Mouse (Mus musculus): ENCODE data around the gene Kcng4. TPM values are rescaled to one million over a fixed set of nuclear protein-coding genes. Genes with fewer than 3 reads are reported as not detected.

Gene Kcng4
- polyA plus RNA-seq, 1 experiment from 2014 or later, result not detected

GRCm38 (mm10) chr8:119627199-119627598 is 8.3 kb downstream of the Kcng4 start:
- H3K36me3 ChIP-seq (ENCODE audit: control insufficient read depth, insufficient read depth, low read length), result no peaks in the 10 kb centered on the region
- no peak overlapping the region for H3K27ac ChIP-seq (replicated peaks; ENCODE audit: low read depth, low read length)
- H3K9me3 ChIP-seq (ENCODE audit: control insufficient read depth, low read length), result no peaks in the 10 kb centered on the region
- no peak overlapping the region for H3K4me3 ChIP-seq (ENCODE audit: low read depth, low read length)
- no peak for ATAC-seq (ENCODE audit: insufficient number of reproducible peaks, low FRiP score, low TSS enrichment, low read depth)
- DNase-seq (ENCODE audit: low spot score), result no peak
- H3K4me1 ChIP-seq (ENCODE audit: control insufficient read depth, insufficient read depth, low read length), result peaks cover 10% of the 10 kb centered on the region
- no peak overlapping the region for H3K9ac ChIP-seq (ENCODE audit: low read length)
- WGBS, result 94% methylated on average over 7 of the region's 7 CpGs
- H3K27me3 ChIP-seq (ENCODE audit: control insufficient read depth, insufficient read depth, low read length), result no peaks in the 10 kb centered on the region
- no peak overlapping the region for H3K4me2 ChIP-seq (ENCODE audit: low read depth, severe bottlenecking)

- H3K27me3 ChIP-seq (ENCODE audit: control insufficient read depth, insufficient read depth, low read length), result no peaks in the 10 kb centered on the region
- no peaks in the 10 kb centered on the region for H3K36me3 ChIP-seq (ENCODE audit: control insufficient read depth, insufficient read depth, low read length)
- WGBS, result 81% methylated on average over 22 of the region's 22 CpGs
- no peak overlapping the region for H3K9ac ChIP-seq (ENCODE audit: low read length)
- no peak overlapping the region for H3K4me3 ChIP-seq (ENCODE audit: low read depth, low read length)
- ATAC-seq (ENCODE audit: insufficient number of reproducible peaks, low FRiP score, low TSS enrichment, low read depth) (no peak), DNase-seq (ENCODE audit: low spot score) (no peak)
- no peak overlapping the region for H3K27ac ChIP-seq (replicated peaks; ENCODE audit: low read depth, low read length)
- peaks cover 9% of the 10 kb centered on the region for H3K4me1 ChIP-seq (ENCODE audit: control insufficient read depth, insufficient read depth, low read length)
- H3K9me3 ChIP-seq (ENCODE audit: control insufficient read depth, low read length), result no peaks in the 10 kb centered on the region
- no peak overlapping the region for H3K4me2 ChIP-seq (ENCODE audit: low read depth, severe bottlenecking)
Observed at GRCm38 (mm10) chr8:119625788-119626187, 9.7 kb downstream of the Kcng4 start.

- Histone ChIP-seq H3K27me3 (ENCODE audit: control insufficient read depth, insufficient read depth, low read length) (no peaks in the 10 kb centered on the region), H3K27ac (replicated peaks; ENCODE audit: low read depth, low read length) (no peak overlapping the region), H3K4me2 (ENCODE audit: low read depth, severe bottlenecking) (no peak overlapping the region), H3K9me3 (ENCODE audit: control insufficient read depth, low read length) (no peaks in the 10 kb centered on the region), H3K36me3 (ENCODE audit: control insufficient read depth, insufficient read depth, low read length) (no peaks in the 10 kb centered on the region), H3K9ac (ENCODE audit: low read length) (no peak overlapping the region), H3K4me1 (ENCODE audit: control insufficient read depth, insufficient read depth, low read length) (peaks cover 8% of the 10 kb centered on the region; the same call in 1 of the 2 replicates), H3K4me3 (ENCODE audit: low read depth, low read length) (no peak overlapping the region)
- WGBS, result 90% methylated on average over 7 of the region's 7 CpGs
- ATAC-seq (ENCODE audit: insufficient number of reproducible peaks, low FRiP score, low TSS enrichment, low read depth), result no peak
- no peak for DNase-seq (ENCODE audit: low spot score)
Observed at GRCm38 (mm10) chr8:119624916-119625315, 10.6 kb downstream of the Kcng4 start.

- Histone ChIP-seq H3K27ac (replicated peaks; ENCODE audit: low read depth, low read length) (no peak overlapping the region), H3K36me3 (ENCODE audit: control insufficient read depth, insufficient read depth, low read length) (no peaks in the 10 kb centered on the region), H3K9me3 (ENCODE audit: control insufficient read depth, low read length) (no peaks in the 10 kb centered on the region), H3K9ac (ENCODE audit: low read length) (no peak overlapping the region), H3K4me2 (ENCODE audit: low read depth, severe bottlenecking) (no peak overlapping the region), H3K27me3 (ENCODE audit: control insufficient read depth, insufficient read depth, low read length) (no peaks in the 10 kb centered on the region), H3K4me1 (ENCODE audit: control insufficient read depth, insufficient read depth, low read length) (peaks cover 8% of the 10 kb centered on the region; the same call in 1 of the 2 replicates), H3K4me3 (ENCODE audit: low read depth, low read length) (no peak overlapping the region)
- WGBS, result 88% methylated on average over 1 of the region's 1 CpGs
- DNase-seq (ENCODE audit: low spot score) (no peak), ATAC-seq (ENCODE audit: insufficient number of reproducible peaks, low FRiP score, low TSS enrichment, low read depth) (no peak)
Observed at GRCm38 (mm10) chr8:119623744-119624143, 11.7 kb downstream of the Kcng4 start.

- no peak for DNase-seq (ENCODE audit: low spot score)
- Histone ChIP-seq H3K27ac (replicated peaks; ENCODE audit: low read depth, low read length) (no peak overlapping the region), H3K9me3 (ENCODE audit: control insufficient read depth, low read length) (no peaks in the 10 kb centered on the region), H3K4me2 (ENCODE audit: low read depth, severe bottlenecking) (no peak overlapping the region), H3K9ac (ENCODE audit: low read length) (no peak overlapping the region), H3K36me3 (ENCODE audit: control insufficient read depth, insufficient read depth, low read length) (no peaks in the 10 kb centered on the region), H3K27me3 (ENCODE audit: control insufficient read depth, insufficient read depth, low read length) (no peaks in the 10 kb centered on the region), H3K4me1 (ENCODE audit: control insufficient read depth, insufficient read depth, low read length) (peaks cover 4% of the 10 kb centered on the region; the same call in 1 of the 2 replicates), H3K4me3 (ENCODE audit: low read depth, low read length) (no peak overlapping the region)
- 90% methylated on average over 8 of the region's 8 CpGs for WGBS
- no peak for ATAC-seq (ENCODE audit: insufficient number of reproducible peaks, low FRiP score, low TSS enrichment, low read depth)
Observed at GRCm38 (mm10) chr8:119623061-119623460, 12.4 kb downstream of the Kcng4 start.

GRCm38 (mm10) chr8:119622555-119622954 is 12.9 kb downstream of the Kcng4 start:
- no peak overlapping the region for H3K4me2 ChIP-seq (ENCODE audit: low read depth, severe bottlenecking)
- H3K9ac ChIP-seq (ENCODE audit: low read length), result no peak overlapping the region
- no peak overlapping the region for H3K27ac ChIP-seq (replicated peaks; ENCODE audit: low read depth, low read length)
- DNase-seq (ENCODE audit: low spot score), result no peak
- WGBS, result 34% methylated on average over 4 of the region's 4 CpGs
- no peaks in the 10 kb centered on the region for H3K9me3 ChIP-seq (ENCODE audit: control insufficient read depth, low read length)
- H3K27me3 ChIP-seq (ENCODE audit: control insufficient read depth, insufficient read depth, low read length), result no peaks in the 10 kb centered on the region
- no peaks in the 10 kb centered on the region for H3K36me3 ChIP-seq (ENCODE audit: control insufficient read depth, insufficient read depth, low read length)
- no peak for ATAC-seq (ENCODE audit: insufficient number of reproducible peaks, low FRiP score, low TSS enrichment, low read depth)
- no peaks in the 10 kb centered on the region; the same call in 1 of the 2 replicates for H3K4me1 ChIP-seq (ENCODE audit: control insufficient read depth, insufficient read depth, low read length)
- H3K4me3 ChIP-seq (ENCODE audit: low read depth, low read length), result no peak overlapping the region

- Histone ChIP-seq H3K4me3 (ENCODE audit: low read depth, low read length) (no peak overlapping the region), H3K9ac (ENCODE audit: low read length) (no peak overlapping the region), H3K9me3 (ENCODE audit: control insufficient read depth, low read length) (no peaks in the 10 kb centered on the region), H3K36me3 (ENCODE audit: control insufficient read depth, insufficient read depth, low read length) (no peaks in the 10 kb centered on the region), H3K27me3 (ENCODE audit: control insufficient read depth, insufficient read depth, low read length) (no peaks in the 10 kb centered on the region), H3K4me2 (ENCODE audit: low read depth, severe bottlenecking) (no peak overlapping the region), H3K4me1 (ENCODE audit: control insufficient read depth, insufficient read depth, low read length) (no peaks in the 10 kb centered on the region), H3K27ac (replicated peaks; ENCODE audit: low read depth, low read length) (no peak overlapping the region)
- ATAC-seq (ENCODE audit: insufficient number of reproducible peaks, low FRiP score, low TSS enrichment, low read depth), result no peak
- DNase-seq (ENCODE audit: low spot score), result no peak
- WGBS, result 90% methylated on average over 14 of the region's 14 CpGs
Observed at GRCm38 (mm10) chr8:119620848-119621465, 14.5 kb downstream of the Kcng4 start.

- 76% methylated on average over 6 of the region's 6 CpGs for WGBS
Observed at GRCm38 (mm10) chr8:119620116-119620840, 15.2 kb downstream of the Kcng4 start.

More at GRCm38 (mm10) chr8:119620116-119620840, 15.2 kb downstream of the Kcng4 start:
- no peaks in the 10 kb centered on the region for H3K9me3 ChIP-seq (ENCODE audit: control insufficient read depth, low read length)
- no peaks in the 10 kb centered on the region for H3K4me1 ChIP-seq (ENCODE audit: control insufficient read depth, insufficient read depth, low read length)
- no peak overlapping the region for H3K4me2 ChIP-seq (ENCODE audit: low read depth, severe bottlenecking)
- ATAC-seq (ENCODE audit: insufficient number of reproducible peaks, low FRiP score, low TSS enrichment, low read depth) (no peak), DNase-seq (ENCODE audit: low spot score) (no peak)
- H3K27me3 ChIP-seq (ENCODE audit: control insufficient read depth, insufficient read depth, low read length), result no peaks in the 10 kb centered on the region
- H3K36me3 ChIP-seq (ENCODE audit: control insufficient read depth, insufficient read depth, low read length), result no peaks in the 10 kb centered on the region
- H3K9ac ChIP-seq (ENCODE audit: low read length), result no peak overlapping the region
- H3K27ac ChIP-seq (replicated peaks; ENCODE audit: low read depth, low read length), result no peak overlapping the region
- no peak overlapping the region for H3K4me3 ChIP-seq (ENCODE audit: low read depth, low read length)
